23 mouse cellular contexts compared by ENCODE assay signal in genomic region chr7:65017348-65017747, GRCm38 (mm10).
DNase-seq lines count a peak whose midpoint lies in the region; ATAC-seq and TF ChIP-seq lines count a peak whose summit lies in the region.
"Had no signal": no experiment of that assay in that cellular context is flagged by ENCODE, and none has a peak within 500 bp of the region (broad histone marks: within the 10 kb centered on the region; RNA-seq: fewer than 3 reads in every experiment).

No protein-coding gene starts in this region.

- H3K27ac ChIP-seq in forebrain, embryonic 14.5 days (ENCODE audit: low read depth, low read length), result no peak overlapping the region
- no peak overlapping the region for H3K27ac ChIP-seq in forebrain, postnatal 0 days (ENCODE audit: low read depth, low read length)
- H3K27ac ChIP-seq in hindbrain, embryonic 12.5 days, result no peak overlapping the region
- H3K27ac ChIP-seq in hindbrain, embryonic 11.5 days (ENCODE audit: low read depth, low read length), result no peak overlapping the region
- no peak overlapping the region for H3K27ac ChIP-seq in midbrain, embryonic 13.5 days
- no peak overlapping the region for H3K27ac ChIP-seq in midbrain, embryonic 10.5 days (replicated peaks)
- H3K27ac ChIP-seq: forebrain, embryonic 10.5 days; heart, adult 2 months; heart, embryonic 10.5 days; heart, embryonic 13.5 days had no signal

- no peak overlapping the region for H3K4me3 ChIP-seq in forebrain, embryonic 14.5 days (ENCODE audit: low read depth, low read length)
- H3K4me3 ChIP-seq in forebrain, postnatal 0 days (ENCODE audit: low read depth, low read length), result no peak overlapping the region
- H3K4me3 ChIP-seq in hindbrain, embryonic 12.5 days, result no peak overlapping the region
- no peak overlapping the region for H3K4me3 ChIP-seq in hindbrain, embryonic 11.5 days (ENCODE audit: low read depth, low read length)
- no peak overlapping the region for H3K4me3 ChIP-seq in midbrain, embryonic 13.5 days (replicated peaks)
- H3K4me3 ChIP-seq in midbrain, embryonic 10.5 days, result no peak overlapping the region
- H3K4me3 ChIP-seq: forebrain, embryonic 10.5 days; forebrain, embryonic 13.5 days; heart, adult 2 months; heart, embryonic 10.5 days; heart, embryonic 13.5 days had no signal

- H3K9ac ChIP-seq in forebrain, embryonic 14.5 days (ENCODE audit: low read length), result no peak overlapping the region
- H3K9ac ChIP-seq in forebrain, postnatal 0 days, result no peak overlapping the region
- no peak overlapping the region for H3K9ac ChIP-seq in hindbrain, embryonic 12.5 days
- H3K9ac ChIP-seq in hindbrain, embryonic 11.5 days (ENCODE audit: low read depth, low read length), result no peak overlapping the region
- no peak overlapping the region for H3K9ac ChIP-seq in midbrain, embryonic 13.5 days (replicated peaks)
- H3K9ac ChIP-seq: forebrain, embryonic 13.5 days; heart, embryonic 13.5 days had no signal

- no peaks in the 10 kb centered on the region for H3K9me3 ChIP-seq in forebrain, embryonic 14.5 days (replicated peaks; ENCODE audit: control insufficient read depth, low read length)
- H3K9me3 ChIP-seq in forebrain, postnatal 0 days (ENCODE audit: low read length), result no peaks in the 10 kb centered on the region
- H3K9me3 ChIP-seq in hindbrain, embryonic 12.5 days (replicated peaks), result no peaks in the 10 kb centered on the region
- H3K9me3 ChIP-seq in hindbrain, embryonic 11.5 days (ENCODE audit: control insufficient read depth, low read length), result no peaks in the 10 kb centered on the region
- no peaks in the 10 kb centered on the region for H3K9me3 ChIP-seq in midbrain, embryonic 13.5 days
- H3K9me3 ChIP-seq in midbrain, embryonic 10.5 days (replicated peaks), result no peaks in the 10 kb centered on the region
- H3K9me3 ChIP-seq: forebrain, embryonic 10.5 days; forebrain, embryonic 13.5 days; heart, embryonic 10.5 days; heart, embryonic 13.5 days had no signal

- DNase-seq in forebrain, embryonic 14.5 days (ENCODE audit: low spot score), result no peak
- no peak for DNase-seq in forebrain, postnatal 0 days
- DNase-seq in hindbrain, embryonic 11.5 days (ENCODE audit: low spot score), result no peak
- no peak for DNase-seq in midbrain, embryonic 10.5 days (ENCODE audit: low spot score)
- DNase-seq in R1 (ENCODE audit: low read depth, low spot score), result peak; percentile 34
- no peak for DNase-seq in Muller cell, postnatal 12 days (ENCODE audit: inconsistent ontology term)
- DNase-seq: adrenal gland, adult 8-10 months; adrenal gland, postnatal 36 days; cerebellum, adult 18-20 months; cerebellum, adult 9-10 months; cerebellum, postnatal 14 days; gastrocnemius, postnatal 25 days; heart, adult 2 months; heart, postnatal 14 days had no signal

- peak; percentile 42; the same call in 1 of the 2 replicates for ATAC-seq in forebrain, embryonic 14.5 days
- no peak for ATAC-seq in forebrain, postnatal 0 days
- peak; percentile 54; the same call in 1 of the 2 replicates for ATAC-seq in hindbrain, embryonic 12.5 days (ENCODE audit: low FRiP score)
- ATAC-seq in hindbrain, embryonic 11.5 days (ENCODE audit: low FRiP score), result no peak
- peak; percentile 52; the same call in 1 of the 2 replicates for ATAC-seq in midbrain, embryonic 13.5 days
- ATAC-seq: activated CD4-positive, CD25-positive, alpha-beta regulatory T cell, adult 4 months; intestine, postnatal 0 days; Patski had no signal

- no peaks in the 10 kb centered on the region for H3K27me3 ChIP-seq in forebrain, embryonic 14.5 days (replicated peaks; ENCODE audit: control insufficient read depth, insufficient read depth, low read length)
- H3K27me3 ChIP-seq in forebrain, postnatal 0 days (ENCODE audit: insufficient read depth, low read length), result no peaks in the 10 kb centered on the region
- no peaks in the 10 kb centered on the region for H3K27me3 ChIP-seq in hindbrain, embryonic 12.5 days
- no peaks in the 10 kb centered on the region for H3K27me3 ChIP-seq in hindbrain, embryonic 11.5 days (ENCODE audit: control insufficient read depth, insufficient read depth, low read length)
- no peaks in the 10 kb centered on the region for H3K27me3 ChIP-seq in midbrain, embryonic 13.5 days
- no peaks in the 10 kb centered on the region for H3K27me3 ChIP-seq in midbrain, embryonic 10.5 days (ENCODE audit: low read depth, poor library complexity, severe bottlenecking)
- H3K27me3 ChIP-seq: forebrain, embryonic 13.5 days; heart, embryonic 13.5 days; Patski had no signal

- H3K4me2 ChIP-seq in forebrain, embryonic 14.5 days (ENCODE audit: low read length), result no peak overlapping the region
- no peak overlapping the region for H3K4me2 ChIP-seq in forebrain, postnatal 0 days (ENCODE audit: low read depth)
- no peak overlapping the region for H3K4me2 ChIP-seq in hindbrain, embryonic 12.5 days (replicated peaks)
- no peak overlapping the region for H3K4me2 ChIP-seq in hindbrain, embryonic 11.5 days (replicated peaks; ENCODE audit: low read depth, low read length)
- no peak overlapping the region for H3K4me2 ChIP-seq in midbrain, embryonic 13.5 days (replicated peaks)
- H3K4me2 ChIP-seq: forebrain, embryonic 13.5 days; heart, embryonic 13.5 days had no signal

- no peaks in the 10 kb centered on the region for H3K36me3 ChIP-seq in forebrain, embryonic 14.5 days (ENCODE audit: control insufficient read depth, insufficient read depth, low read length)
- no peaks in the 10 kb centered on the region for H3K36me3 ChIP-seq in forebrain, postnatal 0 days (ENCODE audit: insufficient read depth)
- H3K36me3 ChIP-seq in hindbrain, embryonic 12.5 days, result no peaks in the 10 kb centered on the region
- no peaks in the 10 kb centered on the region for H3K36me3 ChIP-seq in hindbrain, embryonic 11.5 days (ENCODE audit: control insufficient read depth, insufficient read depth, low read length)
- no peaks in the 10 kb centered on the region for H3K36me3 ChIP-seq in midbrain, embryonic 13.5 days
- H3K36me3 ChIP-seq in midbrain, embryonic 10.5 days, result no peaks in the 10 kb centered on the region
- H3K36me3 ChIP-seq: forebrain, embryonic 10.5 days; heart, embryonic 10.5 days; heart, embryonic 13.5 days had no signal

- peaks cover 14% of the 10 kb centered on the region for H3K4me1 ChIP-seq in forebrain, embryonic 14.5 days (ENCODE audit: control insufficient read depth, insufficient read depth, low read length)
- no peaks in the 10 kb centered on the region for H3K4me1 ChIP-seq in forebrain, postnatal 0 days (ENCODE audit: insufficient read depth)
- peaks cover 13% of the 10 kb centered on the region for H3K4me1 ChIP-seq in hindbrain, embryonic 12.5 days
- H3K4me1 ChIP-seq in hindbrain, embryonic 11.5 days (replicated peaks; ENCODE audit: control insufficient read depth, insufficient read depth, low read length), result no peaks in the 10 kb centered on the region
- H3K4me1 ChIP-seq in midbrain, embryonic 13.5 days (replicated peaks), result peaks cover 25% of the 10 kb centered on the region
- H3K4me1 ChIP-seq in midbrain, embryonic 10.5 days, result peaks cover 42% of the 10 kb centered on the region
- H3K4me1 ChIP-seq: heart, embryonic 10.5 days; heart, embryonic 13.5 days had no signal

- no peak for TF ChIP-seq CTCF in forebrain, postnatal 0 days (IDR thresholded peaks at IDR 0.05; ENCODE audit: low read depth)

- WGBS in forebrain, embryonic 14.5 days, result 47% methylated on average over 5 of the region's 5 CpGs
- 46% methylated on average over 5 of the region's 5 CpGs for WGBS in forebrain, postnatal 0 days
- 70% methylated on average over 5 of the region's 5 CpGs for WGBS in hindbrain, embryonic 12.5 days
- 78% methylated on average over 5 of the region's 5 CpGs for WGBS in hindbrain, embryonic 11.5 days
- 67% methylated on average over 5 of the region's 5 CpGs for WGBS in midbrain, embryonic 13.5 days
- WGBS in midbrain, embryonic 10.5 days, result 90% methylated on average over 5 of the region's 5 CpGs

Comparison
In these comparisons a context has a peak if more than half of its experiments do, and no peak if none do; other contexts are left out.
1. ATAC-seq: peak in forebrain, embryonic 14.5 days (single experiment), hindbrain, embryonic 12.5 days (single experiment) and midbrain, embryonic 13.5 days (single experiment); none in forebrain, postnatal 0 days (single experiment) and hindbrain, embryonic 11.5 days (single experiment).